Mouse (Mus musculus) lung, postnatal 0 days (tissue): ENCODE data around the gene Prkcb.

Experiments used
- CTCF ChIP-seq: IDR thresholded peaks from 2 replicates; pipeline ENCODE4 v1.5.1; 2016; ENCODE audit warnings: antibody characterized with exemption, mild to moderate bottlenecking
- EP300 ChIP-seq: IDR thresholded peaks from 2 replicates; pipeline ENCODE4 v1.6.1; 2016; ENCODE audit warnings: antibody characterized with exemption, mild to moderate bottlenecking, control low read depth

GRCm38 (mm10) chr7:122296805-122297204, 8.3 kb downstream of the Prkcb start:
- TF ChIP-seq CTCF (no peak), EP300 (no peak)
